Mouse (Mus musculus) myocyte (in vitro differentiated cells): Measurements from ENCODE around the gene Luzp1.

Experiments used
- E2F4 ChIP-seq: IDR thresholded peaks from one replicate; pipeline ENCODE4 v1.6.1; 2011; ENCODE audit warnings: mild to moderate bottlenecking, control low read depth, moderate library complexity; ENCODE audit not compliant: insufficient read depth
- POLR2A ChIP-seq: IDR thresholded peaks from one replicate; pipeline ENCODE4 v1.6.1; 2011; ENCODE audit warnings: low read depth, mild to moderate bottlenecking, control low read depth, moderate library complexity; ENCODE audit not compliant: insufficient read length
- TCF12 ChIP-seq: IDR thresholded peaks from one replicate; pipeline ENCODE4 v1.6.1; 2011; ENCODE audit warnings: mild to moderate bottlenecking, control low read depth; ENCODE audit not compliant: poor library complexity, insufficient read depth, severe bottlenecking

- TF ChIP-seq POLR2A: no peak
- TF ChIP-seq TCF12: no peak
- no peak for TF ChIP-seq E2F4
These were observed 100.4 kb downstream of the Luzp1 start for GRCm38 (mm10) chr4:136569998-136570397.
